Mouse (Mus musculus): ENCODE results near the gene Gm42715. TPM values are rescaled to one million over a fixed set of nuclear protein-coding genes. Genes with fewer than 3 reads are reported as not detected.
A peak's percentile ranks its signal among the peaks of the same experiment; 100 is the strongest.

The Gm42715 gene
- polyA plus RNA-seq (2016; fragmentation: Nextera tagmentation; extraction: Ambion mirVana) = 9.4 and 10.0 TPM in 2 replicates

DNA sequence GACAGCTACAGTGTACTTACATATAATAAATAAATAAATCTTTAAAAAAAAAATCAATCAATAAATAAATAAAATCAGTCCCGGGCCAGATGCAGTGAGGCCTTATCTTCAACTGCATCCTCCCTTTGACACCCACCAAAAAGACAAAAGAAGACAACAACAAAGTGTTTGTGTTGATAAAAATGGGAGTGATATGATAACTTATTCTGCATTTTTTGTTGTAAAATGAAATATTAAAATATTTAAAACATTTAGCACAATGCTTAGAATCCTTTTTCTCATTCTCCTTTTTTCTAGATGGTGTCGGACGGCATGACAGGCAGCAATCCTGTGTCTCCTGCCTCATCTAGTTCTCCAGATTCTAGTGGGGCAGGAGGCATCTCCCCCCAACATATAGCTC lies at the start of gene Gm42715:
Gm42715 (plus strand) TSS at position 301 of the 400 bp plus-strand sequence.
- DNase-seq (ENCODE audit: low spot score) = no peak
- H3K36me3 ChIP-seq = peaks cover 96% of the 10 kb centered on the region

DNA sequence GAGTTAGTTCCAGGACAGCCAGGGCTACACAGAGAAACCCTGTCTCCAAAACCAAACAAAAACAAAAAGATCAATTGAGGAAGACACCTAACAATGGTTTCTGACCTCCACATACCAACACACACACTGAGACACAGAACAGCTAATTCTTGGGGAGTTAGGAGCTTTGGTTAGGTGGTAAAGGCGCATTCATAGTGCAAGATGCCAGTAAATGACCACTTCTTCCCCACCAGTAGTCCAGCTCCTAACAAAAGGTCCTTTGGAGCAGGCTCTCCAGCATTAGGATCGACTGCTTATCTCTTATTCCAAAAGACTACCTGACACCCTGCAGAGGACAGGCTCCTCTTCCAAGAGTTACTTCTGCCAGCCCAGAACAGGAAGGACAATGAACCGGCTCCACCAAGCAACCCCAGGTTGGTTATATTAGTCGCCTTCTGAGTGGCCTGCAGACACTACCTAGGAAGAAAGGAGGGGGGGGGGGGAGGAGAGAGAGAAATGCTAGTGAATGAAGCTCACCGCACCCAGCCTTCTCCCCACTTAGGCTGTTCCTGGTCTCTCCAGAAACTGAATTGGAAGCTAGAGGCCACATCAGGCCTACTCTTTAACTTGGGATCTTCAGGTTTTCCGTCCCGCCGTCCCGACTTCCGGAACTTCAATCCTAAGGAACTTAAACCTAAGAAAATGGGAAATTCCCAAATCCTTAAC lies 49.2 kb upstream of the Gm42715 start:
- Histone ChIP-seq H3K9me3 (no peaks in the 10 kb centered on the region), H3K27ac (peak overlapping the region; percentile 97), H3K4me3 (peak overlapping the region; percentile 92), H3K36me3 (peaks cover 53% of the 10 kb centered on the region), H3K27me3 (ENCODE audit: insufficient read depth, poor library complexity, severe bottlenecking) (no peaks in the 10 kb centered on the region), H3K4me1 (peaks cover 8% of the 10 kb centered on the region)
- WGBS = 9% methylated on average over 10 of the region's 10 CpGs
- peak; percentile 57 for DNase-seq (ENCODE audit: low spot score)

More for the DNA sequence above, at the start of gene Gm42715:
- Histone ChIP-seq H3K27ac (no peak within 1 kb of the TSS), H3K4me1 (0 out of 2 replicates have a peak, but pooled peaks cover 2% of the 10 kb centered on the region), H3K9me3 (no peaks in the 10 kb centered on the region), H3K27me3 (ENCODE audit: insufficient read depth, poor library complexity, severe bottlenecking) (no peaks in the 10 kb centered on the region), H3K4me3 (no peak within 1 kb of the TSS)
- 88% methylated on average over 3 of the region's 3 CpGs for WGBS

DNA sequence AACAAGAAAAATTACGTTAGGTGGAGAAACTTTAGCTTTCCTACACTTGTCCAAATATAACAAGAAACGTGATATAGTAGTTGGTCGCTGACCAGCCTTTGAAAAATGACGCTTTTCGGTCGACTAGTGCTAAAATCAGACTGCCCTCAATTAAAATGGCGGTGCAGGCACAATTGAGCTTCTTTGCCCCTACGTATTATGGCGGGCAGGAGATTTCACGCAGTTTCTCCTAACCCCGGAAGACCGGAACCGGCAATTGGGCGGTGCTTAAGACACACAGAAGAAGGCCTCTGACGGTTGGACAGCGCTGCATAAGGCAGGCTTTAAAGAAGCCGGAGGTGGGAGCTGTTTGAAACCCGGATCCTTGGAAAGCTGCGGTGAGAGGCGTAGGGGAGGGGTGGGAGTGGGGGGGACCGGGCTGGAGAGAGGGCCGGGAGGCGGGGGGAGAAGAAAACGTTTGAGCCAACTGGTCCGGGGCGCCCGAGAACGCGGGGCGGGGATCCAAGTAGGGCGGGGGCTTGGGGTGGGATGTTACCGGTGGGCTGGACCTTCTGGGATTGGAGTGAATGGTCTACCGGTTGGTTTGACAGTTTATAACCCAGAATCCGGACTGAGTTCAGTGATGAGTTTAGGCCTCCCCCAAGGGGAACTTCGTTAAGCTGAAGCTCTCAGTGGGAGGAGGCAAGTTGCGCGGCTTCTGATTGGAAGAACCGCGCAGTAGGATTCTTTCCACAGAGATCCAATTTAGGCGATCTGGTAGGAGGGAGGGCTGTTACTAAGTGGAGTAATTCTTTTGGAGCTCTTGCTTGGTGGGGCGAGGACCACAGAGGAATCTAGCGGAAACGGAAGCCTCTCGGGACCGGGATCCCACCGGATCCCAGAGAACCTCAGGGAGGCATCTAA lies 48.4 kb upstream of the Gm42715 start:
- H3K9me3 ChIP-seq = no peaks in the 10 kb centered on the region
- peak; percentile 98 for DNase-seq (ENCODE audit: low spot score)
- peak overlapping the region; percentile 97 for H3K27ac ChIP-seq
- peaks cover 8% of the 10 kb centered on the region for H3K4me1 ChIP-seq
- H3K36me3 ChIP-seq = peaks cover 54% of the 10 kb centered on the region
- H3K4me3 ChIP-seq = peak overlapping the region; percentile 92
- under 1% methylated on average over 46 of the region's 46 CpGs for WGBS
- H3K27me3 ChIP-seq (ENCODE audit: insufficient read depth, poor library complexity, severe bottlenecking) = no peaks in the 10 kb centered on the region

DNA sequence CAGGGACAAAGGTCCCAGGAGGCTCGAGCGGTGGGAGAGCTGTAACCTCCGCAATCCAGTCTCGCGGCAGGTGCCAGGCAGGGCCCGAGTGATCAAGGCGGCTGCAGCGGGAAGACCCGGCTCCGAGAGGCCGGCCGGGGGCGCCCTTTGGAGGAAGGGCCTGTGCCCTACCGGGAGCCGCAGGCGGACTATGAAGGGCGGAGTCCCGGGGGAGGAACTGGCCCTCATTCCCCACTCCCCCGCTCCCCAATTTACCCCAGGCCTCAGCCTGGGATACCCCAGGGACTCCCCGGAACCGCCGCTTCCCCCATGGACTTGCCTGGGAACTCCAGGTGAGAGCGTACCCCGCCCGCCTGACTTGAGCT lies 47.8 kb upstream of the Gm42715 start:
- H3K27me3 ChIP-seq (ENCODE audit: insufficient read depth, poor library complexity, severe bottlenecking) = no peaks in the 10 kb centered on the region
- H3K36me3 ChIP-seq = peaks cover 54% of the 10 kb centered on the region
- H3K9me3 ChIP-seq = no peaks in the 10 kb centered on the region
- H3K27ac ChIP-seq = peak overlapping the region; percentile 97
- peaks cover 8% of the 10 kb centered on the region for H3K4me1 ChIP-seq
- 1% methylated on average over 22 of the region's 25 CpGs for WGBS
- DNase-seq (ENCODE audit: low spot score) = no peak
- H3K4me3 ChIP-seq = peak overlapping the region; percentile 92

DNA sequence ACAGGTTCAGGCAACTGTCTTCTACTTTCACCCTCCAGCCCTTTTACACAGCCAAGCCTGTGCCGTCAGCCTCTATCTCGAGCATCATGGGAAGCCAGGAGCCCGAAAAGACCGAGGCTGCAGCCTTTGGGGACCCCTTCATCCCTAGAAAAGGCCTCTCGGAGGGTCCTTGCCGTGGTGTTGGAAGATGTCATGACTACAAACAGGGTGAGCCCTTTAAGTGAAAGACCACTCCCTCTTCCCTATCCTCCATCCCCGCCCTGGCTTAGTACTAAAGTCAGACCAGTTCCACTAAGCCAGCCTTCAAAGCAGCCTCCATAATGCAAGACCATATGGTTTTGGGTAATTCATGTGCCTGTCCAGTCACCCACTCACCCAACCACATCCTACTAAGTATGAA lies 47.3 kb upstream of the Gm42715 start:
- peak overlapping the region; percentile 97 for H3K27ac ChIP-seq
- WGBS = 2% methylated on average over 7 of the region's 7 CpGs
- H3K36me3 ChIP-seq = peaks cover 55% of the 10 kb centered on the region
- H3K9me3 ChIP-seq = no peaks in the 10 kb centered on the region
- no peaks in the 10 kb centered on the region for H3K27me3 ChIP-seq (ENCODE audit: insufficient read depth, poor library complexity, severe bottlenecking)
- DNase-seq (ENCODE audit: low spot score) = peak; percentile 81
- peaks cover 11% of the 10 kb centered on the region for H3K4me1 ChIP-seq
- peak overlapping the region; percentile 92 for H3K4me3 ChIP-seq

DNA sequence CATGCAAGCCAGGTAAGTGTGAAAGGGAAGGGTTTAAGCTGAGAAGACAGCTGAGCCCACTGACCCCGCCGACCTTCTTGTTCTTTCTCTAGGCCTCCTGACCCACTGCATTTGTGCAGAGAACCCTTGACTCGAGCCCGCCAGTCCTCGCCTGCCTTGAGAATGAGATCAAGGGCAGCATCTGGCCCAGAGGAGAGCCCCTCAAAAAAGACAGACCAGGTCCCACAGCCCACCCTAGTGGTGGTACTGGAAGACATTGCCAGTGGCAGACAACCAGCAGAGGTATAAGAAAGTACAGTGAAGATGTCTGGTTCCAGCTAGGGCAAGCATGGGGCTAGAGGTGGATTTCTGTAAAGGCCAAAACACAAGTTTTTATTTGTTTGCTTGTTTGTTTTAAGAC lies 45.7 kb upstream of the Gm42715 start:
- no peak overlapping the region for H3K27ac ChIP-seq
- no peak overlapping the region for H3K4me3 ChIP-seq
- peaks cover 15% of the 10 kb centered on the region for H3K4me1 ChIP-seq
- no peak for DNase-seq (ENCODE audit: low spot score)
- WGBS = 80% methylated on average over 5 of the region's 5 CpGs
- no peaks in the 10 kb centered on the region for H3K27me3 ChIP-seq (ENCODE audit: insufficient read depth, poor library complexity, severe bottlenecking)
- peaks cover 42% of the 10 kb centered on the region for H3K36me3 ChIP-seq
- H3K9me3 ChIP-seq = no peaks in the 10 kb centered on the region

DNA sequence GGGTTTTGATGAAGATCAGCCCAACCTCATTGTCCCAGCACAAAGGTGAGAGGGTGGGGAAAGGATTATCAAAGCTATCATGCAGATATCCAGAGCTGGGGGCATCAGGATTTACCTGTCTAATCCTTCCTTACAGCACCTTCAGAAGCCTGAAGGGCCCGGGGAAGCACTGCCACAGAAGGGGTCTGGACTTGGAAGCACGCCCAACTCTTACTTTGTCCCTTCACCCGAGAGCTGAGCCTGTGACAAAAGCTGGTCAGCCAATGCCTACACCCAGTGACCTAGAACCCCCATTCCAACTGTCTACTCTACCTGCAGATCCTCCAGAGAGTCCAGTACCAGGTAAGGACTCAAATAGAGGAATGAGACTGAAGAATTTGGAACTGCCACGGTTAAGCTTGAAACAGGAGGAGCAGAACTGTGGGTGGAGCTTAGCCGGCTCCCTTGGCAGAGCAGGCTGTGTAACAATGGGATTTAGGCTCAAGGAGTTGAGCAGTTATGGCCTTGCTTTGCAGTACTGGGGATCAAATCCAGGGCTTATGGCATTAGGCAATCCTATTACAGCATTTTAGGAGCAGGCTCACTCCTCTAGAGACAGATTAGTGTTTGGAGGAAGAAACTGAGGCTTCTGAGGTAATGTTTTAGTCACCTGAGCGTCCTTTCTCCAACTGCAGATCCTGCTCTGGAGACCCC lies 44.9 kb upstream of the Gm42715 start:
- 84% methylated on average over 6 of the region's 6 CpGs for WGBS
- no peaks in the 10 kb centered on the region for H3K27me3 ChIP-seq (ENCODE audit: insufficient read depth, poor library complexity, severe bottlenecking)
- no peaks in the 10 kb centered on the region for H3K9me3 ChIP-seq
- peak; percentile 58 for DNase-seq (ENCODE audit: low spot score)
- H3K4me1 ChIP-seq = peaks cover 18% of the 10 kb centered on the region
- H3K4me3 ChIP-seq = no peak overlapping the region
- H3K27ac ChIP-seq = no peak overlapping the region
- peaks cover 39% of the 10 kb centered on the region for H3K36me3 ChIP-seq

DNA sequence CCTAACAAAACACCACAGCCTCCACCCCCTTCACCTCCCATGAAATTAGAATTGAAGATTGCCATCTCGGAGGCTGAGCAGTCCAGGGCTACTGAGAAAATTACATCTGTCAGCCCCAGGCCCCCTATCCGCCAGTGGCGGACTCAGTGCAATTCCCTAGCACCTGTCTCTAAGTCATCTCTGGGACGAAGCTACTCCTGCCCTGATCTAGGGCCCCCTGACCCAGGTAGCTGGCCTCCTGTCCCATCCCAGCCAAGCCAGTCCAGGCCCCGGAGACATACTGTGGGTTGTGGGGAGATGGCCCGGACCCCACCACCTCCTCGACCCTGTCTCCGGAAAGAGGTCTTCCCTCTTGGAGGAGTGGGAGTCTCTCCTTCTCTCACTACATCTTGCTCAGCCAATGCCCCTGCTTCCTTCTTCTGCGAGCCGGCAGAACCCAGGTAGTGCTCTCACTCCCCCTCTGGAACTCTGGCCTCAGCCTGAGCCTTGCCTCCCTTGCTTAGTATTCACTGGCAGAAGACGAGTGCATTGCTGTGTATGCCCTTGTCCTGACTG lies 44.1 kb upstream of the Gm42715 start:
- Histone ChIP-seq H3K4me1 (peaks cover 25% of the 10 kb centered on the region), H3K27me3 (ENCODE audit: insufficient read depth, poor library complexity, severe bottlenecking) (no peaks in the 10 kb centered on the region), H3K4me3 (no peak overlapping the region), H3K27ac (no peak overlapping the region), H3K9me3 (no peaks in the 10 kb centered on the region), H3K36me3 (peaks cover 39% of the 10 kb centered on the region)
- DNase-seq (ENCODE audit: low spot score) = no peak
- WGBS = 93% methylated on average over 11 of the region's 11 CpGs

DNA sequence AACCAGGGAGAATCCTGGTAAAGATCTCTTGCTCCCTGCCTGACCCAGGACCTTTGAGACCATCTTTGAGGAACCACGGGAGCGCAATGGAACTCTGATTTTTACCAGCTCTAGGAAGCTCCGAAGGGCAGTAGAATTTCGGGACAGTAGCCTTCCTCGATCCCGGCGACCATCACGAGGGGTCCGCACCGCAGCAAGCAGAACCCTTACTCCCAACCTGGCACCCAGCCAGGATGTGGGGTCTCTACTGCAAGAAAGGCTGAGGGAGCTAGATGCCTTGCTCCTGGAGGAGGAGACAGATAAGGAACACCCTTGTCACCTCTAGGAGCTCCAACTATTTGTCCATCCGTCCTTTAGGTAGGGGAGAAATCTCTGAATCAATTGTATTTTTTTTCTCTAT lies 43.0 kb upstream of the Gm42715 start:
- Histone ChIP-seq H3K27me3 (ENCODE audit: insufficient read depth, poor library complexity, severe bottlenecking) (no peaks in the 10 kb centered on the region), H3K9me3 (no peaks in the 10 kb centered on the region), H3K4me1 (peaks cover 32% of the 10 kb centered on the region), H3K36me3 (peaks cover 46% of the 10 kb centered on the region), H3K27ac (no peak overlapping the region), H3K4me3 (no peak overlapping the region)
- no peak for DNase-seq (ENCODE audit: low spot score)
- WGBS = 94% methylated on average over 11 of the region's 11 CpGs

DNA sequence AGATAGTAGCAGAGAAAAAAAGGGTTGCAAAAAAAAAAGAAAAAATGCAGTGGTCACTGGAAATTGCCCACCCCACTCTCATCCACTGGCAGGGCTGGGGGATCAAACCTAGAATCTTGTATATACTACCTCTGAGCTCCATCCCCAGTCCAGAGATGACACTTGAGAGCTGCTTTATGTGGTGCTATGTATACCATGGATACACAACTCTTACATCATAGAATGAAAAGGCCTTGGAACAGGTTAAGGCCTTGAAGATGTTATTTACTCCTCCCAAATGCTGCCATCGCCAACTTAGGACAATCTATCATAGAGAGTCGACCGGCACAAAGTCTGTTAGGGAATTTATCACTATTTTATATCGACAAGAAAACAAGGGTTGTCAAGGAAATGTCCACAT lies 42.5 kb upstream of the Gm42715 start:
- H3K36me3 ChIP-seq = peaks cover 51% of the 10 kb centered on the region
- peak overlapping the region; percentile 95; the same call in 1 of the 2 replicates for H3K27ac ChIP-seq
- H3K4me3 ChIP-seq = peak overlapping the region; percentile 100
- no peak for DNase-seq (ENCODE audit: low spot score)
- 72% methylated on average over 4 of the region's 4 CpGs for WGBS
- H3K9me3 ChIP-seq = no peaks in the 10 kb centered on the region
- no peaks in the 10 kb centered on the region for H3K27me3 ChIP-seq (ENCODE audit: insufficient read depth, poor library complexity, severe bottlenecking)
- H3K4me1 ChIP-seq = peaks cover 32% of the 10 kb centered on the region

DNA sequence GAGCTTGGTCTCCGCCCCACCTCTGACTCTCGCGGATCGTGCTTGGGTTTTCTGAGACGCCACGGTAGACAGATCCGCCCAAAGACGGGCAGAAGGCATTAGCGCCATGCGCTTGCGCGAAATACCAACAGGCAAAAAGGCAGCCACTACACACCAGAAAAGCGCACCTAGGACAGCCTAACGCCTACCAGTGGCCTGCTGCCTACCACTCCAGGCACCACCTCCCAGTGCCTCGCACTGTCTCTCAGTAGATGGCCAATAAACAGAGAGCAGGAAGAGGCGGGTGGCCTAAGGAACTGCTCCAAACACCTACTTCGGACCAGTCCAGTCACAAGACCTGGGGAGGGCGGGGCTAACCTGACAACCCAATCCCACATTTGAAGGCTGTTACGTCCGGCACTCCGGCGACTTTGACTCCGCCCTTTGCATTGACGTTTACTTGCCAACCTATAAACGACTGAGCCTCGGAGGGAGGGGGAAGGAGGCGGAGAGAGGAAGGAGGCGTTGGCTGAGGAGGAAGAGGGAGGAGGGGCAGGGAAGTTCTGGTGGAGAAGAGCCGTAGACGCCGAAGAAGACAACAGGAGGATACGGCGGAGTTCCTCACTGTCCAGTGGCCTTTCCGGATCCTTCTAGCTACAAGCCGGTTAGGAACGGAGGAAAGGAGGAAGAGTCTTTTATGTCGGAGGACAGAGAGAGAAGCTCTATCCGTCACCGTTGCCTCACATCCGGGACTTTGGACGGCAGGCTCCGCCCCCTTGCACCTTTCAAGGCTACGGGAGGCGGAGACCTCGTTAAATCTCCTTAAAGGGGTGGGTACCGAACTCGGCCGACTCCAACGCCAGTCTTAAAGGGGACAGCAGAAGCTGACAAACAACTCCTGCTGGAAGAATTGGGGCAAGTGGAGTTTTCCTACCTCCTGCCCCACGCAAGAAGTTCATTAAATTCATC lies 41.4 kb upstream of the Gm42715 start:
- peak overlapping the region; percentile 100 for H3K4me3 ChIP-seq
- H3K9me3 ChIP-seq = no peaks in the 10 kb centered on the region
- H3K4me1 ChIP-seq = peaks cover 24% of the 10 kb centered on the region
- peak overlapping the region; percentile 95 for H3K27ac ChIP-seq
- DNase-seq (ENCODE audit: low spot score) = peak; percentile 100
- WGBS = under 1% methylated on average over 50 of the region's 50 CpGs
- H3K27me3 ChIP-seq (ENCODE audit: insufficient read depth, poor library complexity, severe bottlenecking) = no peaks in the 10 kb centered on the region
- peaks cover 61% of the 10 kb centered on the region for H3K36me3 ChIP-seq
